24 mouse cellular contexts compared by ENCODE assay signal in the genomic region with DNA sequence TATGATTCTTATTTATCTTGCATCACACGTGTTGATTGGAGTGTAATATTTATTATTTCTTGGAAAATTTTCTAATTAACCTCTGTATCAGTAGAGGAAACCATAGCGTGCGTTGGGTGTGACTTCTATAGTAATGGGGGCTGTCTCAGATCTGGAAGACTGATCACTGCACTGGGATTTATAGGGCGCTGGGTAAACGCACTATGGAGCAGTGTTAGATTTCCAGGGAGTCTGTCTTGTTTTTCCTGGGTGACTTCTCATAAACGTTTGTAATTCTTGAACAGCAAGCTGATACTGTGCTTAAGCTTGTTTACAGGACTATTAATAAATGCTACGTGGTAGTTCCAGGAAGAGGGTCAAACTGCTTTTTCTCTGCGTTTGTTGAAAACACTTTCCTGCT. TPM values are rescaled to one million over a fixed set of nuclear protein-coding genes. Genes with fewer than 3 reads are reported as not detected.
DNase-seq lines count a peak whose midpoint lies in the region; ATAC-seq lines count a peak whose summit lies in the region.
"Had no signal": no experiment of that assay in that cellular context is flagged by ENCODE, and none has a peak within 500 bp of the region (broad histone marks: within the 10 kb centered on the region; RNA-seq: fewer than 3 reads in every experiment).

No protein-coding gene starts in this region.

- peaks cover 18% of the 10 kb centered on the region for H3K4me1 ChIP-seq in kidney, embryonic 14.5 days (ENCODE audit: control insufficient read depth, insufficient read depth, low read length)
- H3K4me1 ChIP-seq in kidney, embryonic 16.5 days (ENCODE audit: insufficient read depth, low read length), result peaks cover 36% of the 10 kb centered on the region

- no peak for DNase-seq in kidney, adult 18-20 months
- no peak for DNase-seq in kidney, postnatal 36 days
- DNase-seq: adrenal gland, adult 2 months; adrenal gland, postnatal 10 days; adrenal gland, postnatal 25 days; cerebellum, adult 11 months; cerebellum, adult 18-20 months; cerebellum, adult 8-10 months; cerebellum, adult 9-11 months; cerebellum, postnatal 14 days; cerebellum, postnatal 36 days; embryo, embryonic 11 days had no signal

- H3K36me3 ChIP-seq in kidney, embryonic 14.5 days (ENCODE audit: control insufficient read depth, insufficient read depth, low read length), result no peaks in the 10 kb centered on the region
- no peaks in the 10 kb centered on the region for H3K36me3 ChIP-seq in kidney, embryonic 16.5 days (ENCODE audit: insufficient read depth, low read length)
- H3K36me3 ChIP-seq: embryonic facial prominence, embryonic 13.5 days; embryonic facial prominence, embryonic 15.5 days; forebrain, embryonic 10.5 days; forebrain, embryonic 12.5 days had no signal

- WGBS in kidney, embryonic 14.5 days, result 16% methylated on average over 8 of the region's 8 CpGs
- 16% methylated on average over 8 of the region's 8 CpGs for WGBS in kidney, embryonic 16.5 days

- H3K9me3 ChIP-seq in kidney, embryonic 14.5 days (ENCODE audit: control insufficient read depth, low read length), result no peaks in the 10 kb centered on the region
- no peaks in the 10 kb centered on the region for H3K9me3 ChIP-seq in kidney, embryonic 16.5 days (ENCODE audit: low read length)
- H3K9me3 ChIP-seq: embryonic facial prominence, embryonic 13.5 days; embryonic facial prominence, embryonic 15.5 days; forebrain, embryonic 10.5 days; forebrain, embryonic 12.5 days had no signal

- H3K4me2 ChIP-seq in kidney, embryonic 14.5 days (replicated peaks; ENCODE audit: low read depth, low read length), result no peak overlapping the region; the same call in 1 of the 2 replicates
- 0 out of 2 replicates have a peak overlapping the region, but pooled peaks have one; percentile 11 for H3K4me2 ChIP-seq in kidney, embryonic 16.5 days (replicated peaks; ENCODE audit: low read depth, low read length)
- H3K4me2 ChIP-seq: embryonic facial prominence, embryonic 13.5 days; embryonic facial prominence, embryonic 15.5 days; forebrain, embryonic 12.5 days had no signal

- peak overlapping the region; percentile 3; the same call in 1 of the 2 replicates for H3K27ac ChIP-seq in kidney, embryonic 14.5 days (ENCODE audit: low read depth, low read length)
- peak overlapping the region; percentile 60 for H3K27ac ChIP-seq in kidney, embryonic 16.5 days (ENCODE audit: low read length)
- H3K27ac ChIP-seq: embryonic facial prominence, embryonic 13.5 days; embryonic facial prominence, embryonic 15.5 days; forebrain, embryonic 10.5 days; forebrain, embryonic 12.5 days had no signal

- ATAC-seq in kidney, embryonic 14.5 days (ENCODE audit: low FRiP score, low TSS enrichment), result peak; percentile 72; the same call in 1 of the 2 replicates
- peak; percentile 83 for ATAC-seq in kidney, embryonic 16.5 days (ENCODE audit: low FRiP score, low TSS enrichment)
- ATAC-seq: forebrain, embryonic 14.5 days; forebrain, embryonic 16.5 days had no signal

- H3K9ac ChIP-seq in kidney, embryonic 14.5 days (ENCODE audit: low read depth, low read length), result no peak overlapping the region
- no peak overlapping the region for H3K9ac ChIP-seq in kidney, embryonic 16.5 days (replicated peaks; ENCODE audit: low read length)
- H3K9ac ChIP-seq: embryonic facial prominence, embryonic 13.5 days; embryonic facial prominence, embryonic 15.5 days; forebrain, embryonic 12.5 days had no signal

- 0 out of 2 replicates have a peak, but pooled peaks cover 2% of the 10 kb centered on the region for H3K27me3 ChIP-seq in kidney, embryonic 14.5 days (ENCODE audit: control insufficient read depth, insufficient read depth, low read length)
- peaks cover 18% of the 10 kb centered on the region for H3K27me3 ChIP-seq in kidney, embryonic 16.5 days (ENCODE audit: insufficient read depth, low read length)

- H3K4me3 ChIP-seq in kidney, embryonic 14.5 days (ENCODE audit: low read length), result no peak overlapping the region
- no peak overlapping the region for H3K4me3 ChIP-seq in kidney, embryonic 16.5 days (ENCODE audit: low read length)
- H3K4me3 ChIP-seq: embryonic facial prominence, embryonic 13.5 days; embryonic facial prominence, embryonic 15.5 days; erythroblast, embryonic 14.5 days; forebrain, embryonic 10.5 days; forebrain, embryonic 12.5 days had no signal

RNA-seq across cellular contexts. Expression of a gene that starts 8.7 kb away (rescaled TPM):
- polyA plus RNA-seq in kidney, embryonic 14.5 days (2014; fragmentation: Nextera tagmentation; extraction: Ambion mirVana), result 108 and 164 TPM in 2 replicates
- 124 and 142 TPM in 2 replicates for polyA plus RNA-seq in kidney, embryonic 16.5 days (2015; fragmentation: Nextera tagmentation; extraction: Ambion mirVana)
- polyA plus RNA-seq: C2C12; erythroblast, embryonic 14.5 days; forebrain, embryonic 12.5 days; forebrain, embryonic 14.5 days had no signal

RNA-seq across cellular contexts. Expression of a gene that starts 25.9 kb away (rescaled TPM):
- not detected in 2 replicates for polyA plus RNA-seq in kidney, embryonic 14.5 days (2014; fragmentation: Nextera tagmentation; extraction: Ambion mirVana)
- not detected in 2 replicates for polyA plus RNA-seq in kidney, embryonic 16.5 days (2015; fragmentation: Nextera tagmentation; extraction: Ambion mirVana)
- polyA plus RNA-seq: adrenal gland, adult 2 months; brain, embryonic 14.5 days; C2C12; embryonic facial prominence, embryonic 11.5 days; embryonic facial prominence, embryonic 13.5 days; embryonic facial prominence, embryonic 15.5 days; erythroblast, embryonic 14.5 days; forebrain, embryonic 10.5 days; forebrain, embryonic 12.5 days; forebrain, embryonic 14.5 days; forebrain, embryonic 16.5 days had no signal
